Mouse (Mus musculus): ENCODE results near the gene Myom3.
A peak's percentile ranks its signal among the peaks of the same experiment; 100 is the strongest.

Myom3 gene

DNA sequence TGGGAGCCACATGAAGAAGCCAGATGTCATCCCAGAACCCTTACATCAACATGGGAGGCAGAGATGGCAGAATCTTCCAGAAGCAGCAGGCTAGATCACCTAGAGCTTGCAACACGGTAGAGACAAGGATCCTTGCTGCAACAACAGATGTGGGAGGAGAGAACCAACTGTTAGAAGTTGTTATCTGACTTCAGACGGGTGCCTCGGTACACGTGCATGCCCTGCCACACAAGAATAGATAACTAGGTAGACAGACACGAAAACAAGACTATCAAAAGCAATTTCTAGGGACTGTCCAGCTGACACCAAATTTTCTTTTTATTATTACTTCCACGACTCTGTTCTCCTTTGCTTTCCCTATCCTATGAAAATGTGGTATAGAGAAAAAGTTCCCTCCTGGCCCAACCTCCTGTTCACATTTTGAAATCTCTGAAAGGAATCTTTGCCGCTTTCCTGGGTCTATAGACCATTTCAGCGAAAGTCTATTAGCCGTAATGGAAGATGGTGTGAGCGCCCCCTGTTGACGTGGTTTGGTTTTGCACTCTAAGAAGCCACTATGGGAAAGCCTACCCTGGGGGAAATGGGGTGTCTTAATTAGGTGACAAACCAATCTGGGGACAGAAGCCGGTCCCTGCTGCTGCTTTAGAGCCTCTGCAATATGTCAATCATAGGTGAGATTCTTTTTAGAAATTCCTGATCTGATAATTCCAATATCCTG, 57.5 kb downstream of the Myom3 start:
- DNase-seq (ENCODE audit: low spot score), result peak; percentile 50

- no peak for DNase-seq (ENCODE audit: low spot score)
Measured at GRCm38 (mm10) chr4:135818366-135818765, 58.9 kb downstream of the Myom3 start.

GRCm38 (mm10) chr4:135819826-135820526, 60.5 kb downstream of the Myom3 start:
- no peak for DNase-seq (ENCODE audit: low spot score)

GRCm38 (mm10) chr4:135821772-135822171, 62.3 kb downstream of the Myom3 start:
- no peak for DNase-seq (ENCODE audit: low spot score)

DNA sequence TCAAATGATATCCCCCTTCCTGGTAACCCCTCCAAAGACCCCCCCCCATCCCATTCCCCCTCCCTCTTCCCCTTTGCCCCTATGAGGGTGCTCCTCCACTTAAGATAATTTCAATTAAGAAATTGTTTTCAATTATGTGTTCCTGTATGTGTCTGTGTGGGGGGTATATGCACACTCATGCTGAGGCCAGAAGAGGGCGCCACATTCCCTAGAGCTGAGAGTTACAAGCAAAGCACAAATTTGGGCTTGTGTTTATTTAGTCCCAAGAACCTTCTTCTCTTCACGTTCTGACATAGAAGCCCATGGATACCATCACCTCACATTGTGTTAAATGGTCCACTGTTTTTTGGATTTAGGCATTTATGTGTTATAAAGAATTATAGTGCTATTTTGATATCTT, 63.8 kb downstream of the Myom3 start:
- no peak for DNase-seq (ENCODE audit: low spot score)

DNA sequence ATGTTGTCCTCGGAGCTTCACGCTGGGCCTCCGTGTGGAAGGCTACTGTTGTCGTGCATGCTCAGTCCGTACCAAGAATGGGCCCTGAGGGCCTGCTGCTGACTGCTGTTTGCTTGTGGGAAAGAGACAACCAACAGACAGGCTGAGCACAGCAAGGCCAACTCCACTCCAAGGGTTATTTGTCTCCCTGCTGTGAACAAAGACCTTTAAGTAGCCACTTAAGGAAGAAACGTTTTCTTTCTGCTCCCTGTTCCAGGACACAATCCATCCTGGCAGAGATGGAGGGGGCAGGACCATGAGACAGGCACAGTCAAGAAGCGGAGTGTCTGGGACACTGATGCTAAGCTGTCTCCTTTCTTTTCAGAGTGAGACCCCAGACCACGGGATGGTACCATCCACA, 64.7 kb downstream of the Myom3 start:
- DNase-seq (ENCODE audit: low spot score), result no peak

- peak; percentile 58 for DNase-seq (ENCODE audit: low spot score)
Measured at GRCm38 (mm10) chr4:135828491-135828890, 69.0 kb downstream of the Myom3 start.

DNA sequence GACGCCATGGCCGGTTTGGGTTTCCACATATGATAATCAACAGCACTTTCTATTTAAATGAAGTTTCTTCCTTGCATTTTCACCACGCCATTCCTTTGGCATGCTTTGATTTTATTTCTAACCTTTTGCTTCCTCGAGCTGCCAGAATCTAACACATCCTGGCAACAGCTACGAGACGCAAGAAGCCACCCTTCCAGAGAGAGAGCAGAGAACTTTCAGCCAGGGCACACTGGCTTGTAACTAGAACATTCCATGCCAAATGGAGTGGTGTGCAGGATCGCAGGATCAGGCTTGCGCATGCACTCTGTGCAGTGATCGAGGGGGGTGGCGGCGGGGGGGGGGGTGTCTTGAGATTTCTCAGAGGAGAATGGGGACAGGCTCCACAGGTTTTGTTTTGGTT, 72.6 kb downstream of the Myom3 start:
- peak; percentile 73 for DNase-seq (ENCODE audit: low spot score)

- DNase-seq (ENCODE audit: low spot score), result no peak
Measured at GRCm38 (mm10) chr4:135833301-135834123, 74.0 kb downstream of the Myom3 start.

- no peak for DNase-seq (ENCODE audit: low spot score)
Measured at GRCm38 (mm10) chr4:135834124-135834717, 74.7 kb downstream of the Myom3 start.

- no peak for DNase-seq (ENCODE audit: low spot score)
Measured at GRCm38 (mm10) chr4:135838925-135839292, 79.4 kb downstream of the Myom3 start.

DNA sequence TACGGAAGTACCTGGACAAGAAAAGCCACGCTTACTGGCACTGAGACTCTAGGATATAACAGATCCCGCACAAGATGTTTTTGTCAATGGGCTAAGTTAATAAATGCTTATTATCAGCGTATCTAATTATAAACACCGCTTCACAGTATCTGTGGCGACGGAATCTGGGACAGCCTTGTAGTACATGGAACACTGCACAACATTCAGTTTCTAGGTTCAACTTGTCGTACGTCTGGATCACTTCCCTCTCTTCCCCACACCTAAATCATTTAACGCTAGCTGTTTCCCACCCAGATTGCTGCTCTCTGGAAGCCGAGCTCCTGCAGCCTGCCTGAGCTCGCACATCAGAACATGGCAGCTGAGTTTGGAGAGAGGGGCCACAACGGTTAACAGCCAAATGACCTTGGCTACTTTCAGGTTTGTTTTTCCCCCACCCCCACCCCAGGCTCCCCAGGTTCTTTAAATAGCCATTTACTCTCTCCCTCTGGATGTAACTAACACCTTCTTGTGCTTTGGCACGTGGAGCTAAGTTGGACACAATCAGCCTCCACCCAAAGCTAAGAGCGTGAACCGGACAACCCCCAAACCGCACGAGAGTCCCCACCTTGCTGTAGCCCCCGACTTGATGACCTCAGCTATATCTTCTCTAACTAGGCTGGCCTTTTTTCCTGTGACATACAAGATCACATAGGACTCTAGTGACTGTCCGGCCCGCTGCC, 79.9 kb downstream of the Myom3 start:
- no peak for DNase-seq (ENCODE audit: low spot score)

- DNase-seq (ENCODE audit: low spot score), result no peak
Measured at GRCm38 (mm10) chr4:135844400-135844799, 84.9 kb downstream of the Myom3 start.

- peak; percentile 69 for DNase-seq (ENCODE audit: low spot score)
Measured at GRCm38 (mm10) chr4:135847581-135847980, 88.1 kb downstream of the Myom3 start.

DNA sequence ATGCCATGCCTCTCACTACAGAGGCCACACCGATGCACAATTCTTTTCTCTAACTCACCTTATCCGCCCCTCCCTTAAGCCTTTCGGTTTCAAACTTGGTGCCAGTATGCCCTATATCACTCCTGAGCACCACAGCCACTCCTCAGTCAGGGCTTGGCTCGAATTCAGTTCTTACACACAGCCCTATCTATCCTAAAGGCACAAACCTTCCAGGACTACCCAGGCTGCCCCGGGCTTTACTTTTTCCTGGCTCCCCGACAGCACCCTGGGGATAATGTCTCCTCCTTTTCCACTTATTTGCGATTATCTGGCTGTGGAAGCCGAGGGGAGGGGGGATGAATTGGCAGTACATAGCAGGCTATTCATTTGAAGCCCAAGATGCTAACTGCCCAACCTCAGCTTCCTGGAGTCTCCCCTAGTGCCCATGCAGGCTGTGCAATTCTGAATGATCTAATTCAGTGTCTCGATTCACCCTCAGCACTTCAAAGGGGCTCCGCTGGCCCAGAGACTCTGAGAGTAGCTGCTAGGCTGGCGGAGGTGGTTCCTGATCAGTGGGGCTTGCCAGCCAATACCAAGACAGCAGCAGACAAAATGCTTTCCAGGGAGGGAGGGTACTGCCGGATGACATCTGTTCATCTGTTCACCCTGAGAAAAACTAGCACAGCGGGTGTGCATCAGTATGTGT, 91.0 kb downstream of the Myom3 start:
- no peak for DNase-seq (ENCODE audit: low spot score)

- no peak for DNase-seq (ENCODE audit: low spot score)
Measured at GRCm38 (mm10) chr4:135851942-135852341, 92.4 kb downstream of the Myom3 start.

- no peak for DNase-seq (ENCODE audit: low spot score)
Measured at GRCm38 (mm10) chr4:135853987-135854546, 94.6 kb downstream of the Myom3 start.

GRCm38 (mm10) chr4:135854630-135855029, 95.1 kb downstream of the Myom3 start:
- DNase-seq (ENCODE audit: low spot score), result no peak

- DNase-seq (ENCODE audit: low spot score), result no peak
Measured at GRCm38 (mm10) chr4:135855080-135855479, 95.6 kb downstream of the Myom3 start.

DNA sequence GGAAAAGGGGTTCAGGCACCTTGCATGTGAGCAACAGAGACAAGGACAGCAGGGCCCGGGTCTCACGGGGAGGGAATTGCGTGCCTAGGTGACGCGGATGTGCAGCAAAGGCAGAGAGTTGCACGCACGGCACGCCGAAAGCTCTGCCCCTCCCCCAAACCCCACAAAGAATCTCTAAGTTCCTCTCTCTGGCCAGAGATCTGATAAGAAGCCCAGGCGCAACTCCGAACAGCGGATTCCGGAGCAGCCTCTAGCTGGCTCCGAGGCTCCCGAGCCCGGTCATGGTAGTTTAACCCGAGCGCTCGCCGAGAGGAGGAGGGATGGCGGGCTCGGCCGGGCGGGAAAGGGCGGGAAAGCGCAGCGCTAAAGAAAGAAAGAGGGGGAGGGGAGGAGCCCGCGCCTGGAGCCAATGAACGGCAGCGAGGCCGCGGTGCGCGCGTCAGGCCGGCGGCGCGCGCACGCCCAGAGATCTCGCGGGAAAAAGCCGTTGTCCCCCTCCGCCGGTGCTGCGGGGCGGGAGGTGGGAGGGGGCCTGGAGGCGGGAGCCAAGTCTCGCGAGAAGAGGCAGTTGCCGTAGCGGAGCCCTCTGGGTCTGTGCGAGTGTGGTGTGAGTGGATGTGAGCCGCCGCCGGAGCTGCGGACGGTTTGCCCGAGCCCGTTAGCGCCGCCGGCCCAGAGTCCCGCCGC, 96.2 kb downstream of the Myom3 start, which contains the start of gene Srsf10:
Gene Srsf10 (plus strand): TSS at position 212 of the 687 bp plus-strand sequence.
- DNase-seq (ENCODE audit: low spot score), result peak; percentile 96

Measured in adipocyte (in vitro differentiated cells).